Mouse (Mus musculus) E14TG2a.4 (cell line): ENCODE data around the gene Cdca7.
A peak's percentile ranks its signal among the peaks of the same experiment; 100 is the strongest.

ENCODE experiments used
- H3K27me3 ChIP-seq: 2 replicates; pipeline ENCODE4 v1.6.1; 2014; ENCODE audit warnings: low read length, control low read depth; ENCODE audit not compliant: insufficient read depth
- H3K36me3 ChIP-seq: 2 replicates; pipeline ENCODE4 v1.6.1; 2014; ENCODE audit warnings: low read length, control low read depth; ENCODE audit not compliant: insufficient read depth
- H3K4me1 ChIP-seq: replicated peaks from 2 replicates; pipeline ENCODE4 v1.6.1; 2014; ENCODE audit warnings: low read depth, low read length, control low read depth
- H3K4me3 ChIP-seq: replicated peaks from 2 replicates; pipeline ENCODE4 v1.5.1; 2014; ENCODE audit warnings: mild to moderate bottlenecking, low read length
- H3K9me3 ChIP-seq: 2 replicates; pipeline ENCODE4 v1.6.1; 2014; ENCODE audit warnings: low read length, control low read depth
- CTCF ChIP-seq: conservative IDR thresholded peaks from 2 replicates; pipeline ENCODE4 v1.5.1; 2014; ENCODE audit warnings: low read length
- NANOG ChIP-seq: IDR thresholded peaks from 2 replicates; pipeline ENCODE4 v1.6.1; 2014; ENCODE audit warnings: borderline replicate concordance, low read length, mixed read lengths
- POU5F1 ChIP-seq: IDR thresholded peaks from 2 replicates; pipeline ENCODE4 v1.6.1; 2014; ENCODE audit warnings: low read length, borderline replicate concordance

Cdca7 gene

DNA sequence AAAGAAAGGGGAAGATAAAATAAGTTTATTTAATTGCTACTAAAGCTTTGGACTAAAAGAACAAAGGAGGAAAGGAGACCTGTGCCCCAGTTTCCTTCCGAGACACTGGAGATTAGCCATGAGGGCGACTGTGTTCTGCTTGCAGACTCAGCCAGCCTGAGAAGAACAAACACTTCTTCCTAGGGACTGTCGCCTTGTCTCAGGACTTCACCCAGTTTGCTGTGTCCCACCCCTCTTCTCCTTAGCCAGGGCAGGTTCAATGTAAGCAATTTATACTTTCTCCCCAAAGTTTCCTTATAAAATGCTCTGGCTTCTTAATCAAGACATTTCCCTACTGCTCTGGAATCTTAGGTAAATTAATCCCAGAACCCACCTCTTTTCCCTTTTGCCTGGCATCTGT is 22.4 kb upstream of the Cdca7 start:
- H3K4me3 ChIP-seq, result no peak overlapping the region
- H3K36me3 ChIP-seq, result no peaks in the 10 kb centered on the region
- peaks cover 38% of the 10 kb centered on the region for H3K4me1 ChIP-seq
- TF ChIP-seq NANOG (no peak), POU5F1 (no peak), CTCF (no peak)
- H3K9me3 ChIP-seq, result peaks cover 20% of the 10 kb centered on the region
- no peaks in the 10 kb centered on the region for H3K27me3 ChIP-seq

DNA sequence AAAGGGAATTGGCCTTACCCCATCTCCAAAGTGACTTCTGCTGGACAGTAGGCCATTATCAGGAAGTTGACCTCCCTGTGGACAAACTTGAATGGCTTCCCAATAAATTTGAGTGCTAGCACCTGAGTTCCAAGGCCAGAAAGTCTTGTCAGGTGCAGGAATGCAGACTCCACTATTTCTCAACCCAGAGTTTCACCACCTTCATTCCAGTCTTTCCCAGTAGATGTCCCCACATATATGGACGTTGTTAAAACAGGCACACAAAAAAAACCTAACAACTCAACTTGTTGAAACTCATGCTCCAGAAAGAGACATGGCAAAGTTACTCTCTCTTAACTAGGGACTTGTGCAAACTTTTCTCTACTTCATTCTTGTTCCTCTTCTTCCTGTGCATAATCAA is 19.8 kb upstream of the Cdca7 start:
- Histone ChIP-seq H3K9me3 (peaks cover 20% of the 10 kb centered on the region), H3K4me1 (peaks cover 16% of the 10 kb centered on the region), H3K4me3 (no peak overlapping the region), H3K27me3 (no peaks in the 10 kb centered on the region), H3K36me3 (no peaks in the 10 kb centered on the region)
- TF ChIP-seq CTCF (no peak), NANOG (no peak), POU5F1 (no peak)

DNA sequence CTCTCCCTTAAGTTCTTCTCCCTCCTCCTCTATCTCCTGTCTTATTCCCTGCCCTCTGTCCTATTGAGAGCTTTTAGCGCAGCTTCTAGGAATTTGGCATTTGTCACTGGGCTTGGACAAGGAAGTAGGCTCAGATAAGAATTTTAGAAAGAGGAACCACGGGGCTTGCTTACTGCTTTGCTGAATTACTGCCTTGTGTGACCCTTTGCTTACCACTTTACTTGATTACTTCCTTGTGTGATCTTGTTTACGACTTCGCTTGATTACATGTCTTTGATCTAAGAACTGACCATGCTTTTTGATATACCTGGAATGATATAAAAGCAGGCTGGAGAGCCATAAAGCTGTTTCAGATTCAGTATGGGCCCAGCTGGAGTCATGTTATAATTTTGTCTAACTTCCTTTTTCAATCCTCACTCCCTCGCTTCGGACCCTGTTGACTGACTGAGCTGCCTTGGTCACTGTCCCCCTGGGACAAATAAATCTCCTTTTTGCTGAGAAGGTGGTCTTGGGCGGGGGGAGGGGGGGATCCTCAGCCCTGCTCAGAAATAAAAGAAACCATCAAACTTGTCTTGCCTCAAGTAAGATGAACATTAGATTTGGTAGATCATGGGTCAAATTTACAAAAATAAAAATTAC is 11.5 kb upstream of the Cdca7 start:
- H3K4me1 ChIP-seq, result no peaks in the 10 kb centered on the region
- H3K27me3 ChIP-seq, result peaks cover 3% of the 10 kb centered on the region; the same call in 1 of the 2 replicates
- H3K4me3 ChIP-seq, result no peak overlapping the region
- TF ChIP-seq NANOG (no peak), CTCF (no peak), POU5F1 (no peak)
- H3K36me3 ChIP-seq, result no peaks in the 10 kb centered on the region
- H3K9me3 ChIP-seq, result 0 out of 2 replicates have a peak, but pooled peaks cover 2% of the 10 kb centered on the region

DNA sequence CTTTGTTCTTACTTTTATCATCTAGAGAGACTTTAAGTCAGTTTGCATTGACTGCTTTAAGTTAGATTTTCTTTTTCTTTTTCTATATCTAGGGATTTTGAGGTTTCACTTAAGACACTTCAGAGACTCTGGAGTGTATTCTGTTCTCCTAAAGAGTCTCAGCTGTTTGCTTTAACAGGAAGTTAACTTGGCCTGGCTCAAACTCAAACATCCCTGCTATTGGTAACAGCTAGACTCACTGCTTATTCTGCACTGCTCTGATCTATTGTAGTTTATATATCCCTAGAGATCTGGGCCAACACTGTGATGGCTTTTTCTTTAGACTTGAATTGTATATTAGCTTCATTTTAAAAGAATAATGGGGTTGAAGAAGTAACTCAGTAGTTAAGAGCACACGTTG is 8.4 kb upstream of the Cdca7 start:
- Histone ChIP-seq H3K9me3 (0 out of 2 replicates have a peak, but pooled peaks cover 3% of the 10 kb centered on the region), H3K4me3 (no peak overlapping the region), H3K27me3 (peaks cover 3% of the 10 kb centered on the region; the same call in 1 of the 2 replicates), H3K4me1 (peaks cover 9% of the 10 kb centered on the region), H3K36me3 (no peaks in the 10 kb centered on the region)
- TF ChIP-seq NANOG, result no peak
- TF ChIP-seq POU5F1, result no peak
- no peak for TF ChIP-seq CTCF

DNA sequence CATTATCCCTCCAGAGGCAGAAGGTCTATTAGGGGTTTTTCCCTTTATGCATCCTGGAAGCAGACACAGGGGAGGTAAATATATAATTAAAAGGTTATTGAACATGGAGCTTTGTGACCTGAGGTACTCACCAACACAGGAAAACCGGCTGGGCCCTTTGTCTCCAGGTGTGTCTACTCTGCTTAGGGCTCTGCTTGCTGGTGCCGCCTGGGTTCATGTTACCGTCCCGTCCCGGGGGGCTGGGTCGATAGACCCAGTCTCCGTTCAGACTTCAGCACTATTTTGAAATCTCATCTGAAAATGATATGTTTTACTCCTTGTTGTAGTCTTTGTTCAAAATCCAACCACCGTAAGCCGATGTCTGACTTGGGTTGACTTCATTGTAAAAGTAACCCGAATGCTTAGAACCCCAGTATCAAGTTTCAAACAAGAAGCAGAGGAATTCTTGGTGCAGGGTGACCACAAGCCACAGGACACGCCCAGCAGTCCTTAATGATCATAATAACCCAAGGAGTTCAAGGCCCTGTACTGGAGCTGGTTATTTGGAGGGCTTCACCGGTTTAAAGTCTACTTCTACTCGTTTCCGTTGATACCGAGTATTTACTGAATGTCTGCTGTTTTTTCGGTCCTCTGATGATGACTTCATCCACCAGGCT is 4.4 kb upstream of the Cdca7 start:
- Histone ChIP-seq H3K27me3 (peaks cover 10% of the 10 kb centered on the region; the same call in 1 of the 2 replicates), H3K36me3 (no peaks in the 10 kb centered on the region), H3K4me1 (peaks cover 22% of the 10 kb centered on the region), H3K9me3 (0 out of 2 replicates have a peak, but pooled peaks cover 3% of the 10 kb centered on the region), H3K4me3 (no peak overlapping the region)
- TF ChIP-seq NANOG (no peak), CTCF (no peak), POU5F1 (no peak)

DNA sequence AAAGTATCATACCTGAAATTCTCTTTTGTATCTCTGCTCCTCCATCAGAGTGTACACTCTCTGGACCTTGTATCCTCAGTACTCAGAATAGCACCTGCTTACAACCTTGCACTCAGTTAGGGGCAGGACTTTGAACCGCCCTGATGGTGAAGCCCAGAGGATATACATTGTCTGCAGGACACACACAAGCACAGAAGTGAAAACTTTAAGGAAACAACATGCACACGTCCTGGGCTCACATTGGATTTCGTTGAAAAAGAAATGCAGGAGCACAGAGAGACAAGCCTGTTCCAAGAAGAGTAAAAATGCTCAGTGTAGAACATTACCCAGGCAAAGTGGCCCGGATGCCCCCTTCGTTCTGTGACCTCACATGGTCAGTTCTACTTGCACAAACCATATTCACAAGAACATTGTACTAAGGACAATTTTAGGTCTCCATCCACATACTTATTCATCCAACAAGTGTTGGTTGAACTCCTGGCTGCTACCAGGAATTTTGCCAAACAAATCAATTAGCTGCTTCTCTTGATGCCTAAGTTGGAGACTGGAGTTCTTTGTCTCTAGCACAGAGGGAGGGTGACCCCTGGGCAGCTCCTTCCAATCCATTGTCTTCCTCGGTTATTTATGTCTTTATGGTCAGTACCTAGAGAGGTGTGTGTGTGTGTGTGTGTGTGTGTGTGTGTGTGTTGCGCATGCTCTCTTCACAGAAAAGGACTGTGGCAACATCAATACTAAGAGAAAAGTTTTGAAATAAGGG is 1.2 kb upstream of the Cdca7 start:
- peaks cover 50% of the 10 kb centered on the region for H3K4me1 ChIP-seq
- no peak for TF ChIP-seq CTCF
- no peak for TF ChIP-seq POU5F1
- TF ChIP-seq NANOG, result no peak
- H3K4me3 ChIP-seq, result no peak overlapping the region
- peaks cover 26% of the 10 kb centered on the region for H3K36me3 ChIP-seq
- peaks cover 10% of the 10 kb centered on the region; the same call in 1 of the 2 replicates for H3K27me3 ChIP-seq
- no peaks in the 10 kb centered on the region for H3K9me3 ChIP-seq

DNA sequence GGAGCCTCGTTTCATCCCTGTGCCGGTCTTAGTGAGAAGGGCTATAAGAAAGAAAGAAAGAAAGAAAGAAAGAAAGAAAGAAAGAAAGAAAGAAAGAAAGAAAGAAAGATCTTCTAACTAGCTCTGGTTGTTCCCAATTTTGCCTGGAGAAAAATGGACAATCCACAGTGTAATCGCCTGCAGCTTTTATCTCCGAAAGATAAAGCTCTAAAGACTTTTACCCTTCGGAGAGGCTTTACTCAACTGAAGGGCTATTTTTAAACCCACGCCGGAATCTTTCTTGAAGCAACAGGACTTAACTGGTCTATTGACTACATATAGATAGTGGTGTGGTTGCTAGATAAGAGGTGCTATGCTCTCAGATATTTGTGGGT is 549 bp upstream of the Cdca7 start:
- Histone ChIP-seq H3K27me3 (peaks cover 10% of the 10 kb centered on the region; the same call in 1 of the 2 replicates), H3K9me3 (no peaks in the 10 kb centered on the region), H3K4me1 (peaks cover 58% of the 10 kb centered on the region), H3K36me3 (peaks cover 33% of the 10 kb centered on the region), H3K4me3 (peak overlapping the region; percentile 96)
- TF ChIP-seq NANOG, result no peak
- TF ChIP-seq CTCF, result no peak
- no peak for TF ChIP-seq POU5F1

DNA sequence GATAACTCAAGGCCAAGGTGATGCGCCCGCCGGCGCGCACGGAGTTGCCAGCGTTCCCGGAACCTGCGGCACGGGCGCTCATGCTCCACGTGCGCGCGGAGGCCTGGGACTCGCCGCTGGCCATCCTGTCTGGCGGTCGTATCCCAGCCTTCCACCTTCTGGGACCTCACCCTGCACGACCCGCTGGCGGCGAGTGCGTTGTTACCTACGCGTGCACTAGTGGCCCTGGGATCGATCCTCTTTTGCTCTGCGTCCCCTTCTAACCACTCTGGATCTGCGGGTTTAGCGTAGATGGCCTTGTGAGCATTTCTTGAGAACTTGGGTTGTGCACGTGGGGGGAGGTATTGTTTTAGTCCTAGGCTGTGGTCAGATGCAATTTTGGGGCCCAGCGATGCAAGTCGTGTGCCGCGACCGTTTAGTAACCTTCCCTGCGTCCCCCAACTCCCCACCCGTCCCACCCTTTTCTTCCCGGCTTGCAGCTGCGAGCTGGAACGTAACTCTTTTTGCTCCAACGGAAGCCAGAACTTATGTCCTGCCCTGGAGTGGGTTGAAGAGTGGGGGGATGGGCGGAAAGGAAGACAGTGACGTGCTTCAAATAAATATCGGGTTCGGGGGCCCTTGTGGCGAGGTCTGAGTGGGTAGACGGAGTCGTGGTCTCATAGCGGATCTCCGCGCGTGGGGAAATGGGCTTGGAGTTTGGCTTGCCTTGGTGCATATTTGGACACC is 690 bp downstream of the Cdca7 start:
- H3K4me1 ChIP-seq, result peaks cover 64% of the 10 kb centered on the region
- peaks cover 10% of the 10 kb centered on the region; the same call in 1 of the 2 replicates for H3K27me3 ChIP-seq
- TF ChIP-seq CTCF, result no peak
- TF ChIP-seq POU5F1, result no peak
- TF ChIP-seq NANOG, result no peak
- H3K9me3 ChIP-seq, result no peaks in the 10 kb centered on the region
- peak overlapping the region; percentile 96 for H3K4me3 ChIP-seq
- peaks cover 45% of the 10 kb centered on the region for H3K36me3 ChIP-seq
